Mouse (Mus musculus) midbrain, postnatal 0 days (tissue): ENCODE results near the gene Gm49345. TPM values are rescaled to one million over a fixed set of nuclear protein-coding genes. Genes with fewer than 3 reads are reported as not detected.

Experiments
- ATAC-seq: fragments of 200-750 bp; cut with Nextera tagmentation; 2 replicates; pipeline ENCODE4 v1.8.0; 2017; ENCODE audit warnings: moderate number of reproducible peaks, mild to moderate bottlenecking, moderate TSS enrichment, moderate library complexity; ENCODE audit not compliant: low FRiP score
- DNase-seq: peaks from one replicate; pipeline ENCODE4 v3.0.0-alpha.2; 2015; ENCODE audit warnings: low spot score
- H3K27ac ChIP-seq: fragments of 300-500 bp; sonication (generic); 2 replicates; pipeline ENCODE4 v1.5.1; 2014; ENCODE audit warnings: low read depth, mild to moderate bottlenecking, low read length, mixed read lengths
- H3K27me3 ChIP-seq: fragments of 300-500 bp; sonication (generic); 2 replicates; pipeline ENCODE4 v1.6.1; 2014; ENCODE audit warnings: low read length, control low read depth, mixed read lengths; ENCODE audit not compliant: insufficient read depth
- H3K36me3 ChIP-seq: fragments of 300-500 bp; sonication (generic); 2 replicates; pipeline ENCODE4 v1.6.1; 2014; ENCODE audit warnings: low read length, control low read depth, mixed read lengths; ENCODE audit not compliant: insufficient read depth
- H3K4me1 ChIP-seq: fragments of 300-500 bp; sonication (generic); 2 replicates; pipeline ENCODE4 v1.6.1; 2014; ENCODE audit warnings: mild to moderate bottlenecking, control low read depth, antibody characterized with exemption, low read length, mixed read lengths; ENCODE audit not compliant: insufficient read depth
- H3K4me2 ChIP-seq: fragments of 300-500 bp; sonication (generic); 2 replicates; pipeline ENCODE4 v1.6.1; 2014; ENCODE audit warnings: low read depth, mild to moderate bottlenecking, low read length, mixed read lengths; ENCODE audit not compliant: poor library complexity, severe bottlenecking
- H3K4me3 ChIP-seq: fragments of 300-500 bp; sonication (generic); 2 replicates; pipeline ENCODE4 v1.5.1; 2014; ENCODE audit warnings: low read depth, mild to moderate bottlenecking, low read length, moderate library complexity
- H3K9ac ChIP-seq: fragments of 300-500 bp; sonication (generic); replicated peaks from 2 replicates; pipeline ENCODE4 v1.6.1; 2014; ENCODE audit warnings: mild to moderate bottlenecking, low read length, moderate library complexity, mixed read lengths; ENCODE audit not compliant: poor library complexity, severe bottlenecking
- H3K9me3 ChIP-seq: fragments of 300-500 bp; sonication (generic); 2 replicates; pipeline ENCODE4 v1.6.1; 2016; ENCODE audit warnings: low read length, control low read depth
- CTCF ChIP-seq: IDR thresholded peaks from 2 replicates; pipeline ENCODE4 v1.5.1; 2016; ENCODE audit warnings: antibody characterized with exemption, mild to moderate bottlenecking
- WGBS: fragments of 180-500 bp; shearing (Covaris S2); extraction: QIAGEN DNeasy Blood & Tissue Kit; methylation state at CpG from one replicate; pipeline ENCODE4 v1.1.7; 2014; 5-methylcytosine and 5-hydroxymethylcytosine counted together
- polyA plus RNA-seq: library from polyadenylated mRNA; unstranded; fragments of >200 nt; fragmentation: Nextera tagmentation; extraction: Ambion mirVana; gene quantifications from 2 replicates; pipeline ENCODE4 v1.2.1, GENCODE M21; 2015
- total RNA-seq: library from RNA; depleted of rRNA; stranded (reverse); fragments of >200 nt; gene quantifications from 2 replicates; pipeline ENCODE4 v1.2.3, GENCODE M21; 2014

The Gm49345 gene
- total and polyA plus RNA-seq, 2 experiments from 2014 or later, result 1.5 TPM; not detected in 1

- Histone ChIP-seq H3K4me1 (no peaks in the 10 kb centered on the region), H3K4me2 (no peak overlapping the region), H3K4me3 (peak overlapping the region; percentile 66; the same call in 1 of the 2 replicates), H3K9me3 (no peaks in the 10 kb centered on the region), H3K36me3 (no peaks in the 10 kb centered on the region), H3K9ac (no peak overlapping the region), H3K27ac (no peak overlapping the region), H3K27me3 (no peaks in the 10 kb centered on the region)
- DNase-seq, result no peak
- WGBS, result 94% methylated on average over 4 of the region's 4 CpGs
- ATAC-seq, result no peak
- TF ChIP-seq CTCF, result no peak
Measured at GRCm38 (mm10) chr13:67610108-67610507, 27.5 kb downstream of the Gm49345 start.

- 2% methylated on average over 20 of the region's 20 CpGs for WGBS
- ATAC-seq, result peak; percentile 98
Measured at GRCm38 (mm10) chr13:67609066-67609876, 28.3 kb downstream of the Gm49345 start, which contains the start of gene Zfp729b. Gene Zfp729b, minus strand, starts transcription at chr13:67609707.

GRCm38 (mm10) chr13:67572591-67573189 lies 64.9 kb downstream of the Gm49345 start:
- Histone ChIP-seq H3K36me3 (no peaks in the 10 kb centered on the region), H3K27ac (no peak overlapping the region), H3K4me3 (no peak overlapping the region), H3K9ac (no peak overlapping the region), H3K4me2 (no peak overlapping the region), H3K9me3 (no peaks in the 10 kb centered on the region), H3K4me1 (no peaks in the 10 kb centered on the region), H3K27me3 (no peaks in the 10 kb centered on the region)
- no peak for TF ChIP-seq CTCF
- WGBS, result 60% methylated on average over 5 of the region's 5 CpGs
- ATAC-seq, result no peak
- DNase-seq, result no peak

More at GRCm38 (mm10) chr13:67609066-67609876, 28.3 kb downstream of the Gm49345 start, which contains the start of gene Zfp729b:
- Histone ChIP-seq H3K27ac (peak within 1 kb of the TSS; percentile 74), H3K4me1 (no peaks in the 10 kb centered on the region), H3K36me3 (no peaks in the 10 kb centered on the region), H3K4me2 (peak within 1 kb of the TSS; percentile 54), H3K9ac (peak within 1 kb of the TSS; percentile 48), H3K27me3 (no peaks in the 10 kb centered on the region), H3K9me3 (no peaks in the 10 kb centered on the region), H3K4me3 (peak within 1 kb of the TSS; percentile 66)
- DNase-seq, result peak; percentile 91
- peak; percentile 68 for TF ChIP-seq CTCF

- no peak for ATAC-seq
- peak within 1 kb of the TSS; percentile 90 for H3K4me3 ChIP-seq
- no peak for DNase-seq
- no peaks in the 10 kb centered on the region for H3K9me3 ChIP-seq
- H3K27ac ChIP-seq, result peak within 1 kb of the TSS; percentile 83
- peak within 1 kb of the TSS; percentile 92 for H3K9ac ChIP-seq
- TF ChIP-seq CTCF, result no peak
- no peaks in the 10 kb centered on the region for H3K36me3 ChIP-seq
- peak within 1 kb of the TSS; percentile 90 for H3K4me2 ChIP-seq
- H3K27me3 ChIP-seq, result no peaks in the 10 kb centered on the region
- WGBS, result 79% methylated on average over 4 of the region's 4 CpGs
- H3K4me1 ChIP-seq, result peaks cover 8% of the 10 kb centered on the region
Measured at GRCm38 (mm10) chr13:67553730-67554129, 83.8 kb downstream of the Gm49345 start, which contains the start of gene Zfp748. Gene Zfp748, minus strand, starts transcription at chr13:67553830.

- no peaks in the 10 kb centered on the region for H3K9me3 ChIP-seq
- peak overlapping the region; percentile 90 for H3K4me2 ChIP-seq
- H3K4me3 ChIP-seq, result peak overlapping the region; percentile 90
- H3K27me3 ChIP-seq, result no peaks in the 10 kb centered on the region
- H3K9ac ChIP-seq, result peak overlapping the region; percentile 92
- H3K4me1 ChIP-seq, result peaks cover 8% of the 10 kb centered on the region
- ATAC-seq (peak; percentile 99), DNase-seq (peak; percentile 96)
- H3K36me3 ChIP-seq, result no peaks in the 10 kb centered on the region
- peak overlapping the region; percentile 83 for H3K27ac ChIP-seq
- TF ChIP-seq CTCF, result no peak
- under 1% methylated on average over 44 of the region's 44 CpGs for WGBS
Measured at GRCm38 (mm10) chr13:67552505-67553346, 84.8 kb downstream of the Gm49345 start.
